Mouse (Mus musculus) E14TG2a.4 (cell line): ENCODE measurements around the gene Tmem170.

ENCODE experiments used
- CTCF ChIP-seq: conservative IDR thresholded peaks from 2 replicates; pipeline ENCODE4 v1.5.1; 2014; ENCODE audit warnings: low read length
- NANOG ChIP-seq: IDR thresholded peaks from 2 replicates; pipeline ENCODE4 v1.6.1; 2014; ENCODE audit warnings: borderline replicate concordance, low read length, mixed read lengths
- POU5F1 ChIP-seq: IDR thresholded peaks from 2 replicates; pipeline ENCODE4 v1.6.1; 2014; ENCODE audit warnings: low read length, borderline replicate concordance

GRCm38 (mm10) chr8:111920971-111921370 lies 44.4 kb upstream of the Tmem170 start:
- TF ChIP-seq CTCF (no peak), NANOG (no peak), POU5F1 (no peak)
